Mouse (Mus musculus) C2C12 (cell line): ENCODE measurements around the gene Abhd16a. TPM values are rescaled to one million over a fixed set of nuclear protein-coding genes. Genes with fewer than 3 reads are reported as not detected.

Experiments used
- H3K27me3 ChIP-seq: one replicate; pipeline ENCODE4 v1.6.1; 2011; ENCODE audit not compliant: control insufficient read depth, insufficient read depth, insufficient read length
- H3K36me3 ChIP-seq: one replicate; pipeline ENCODE4 v1.6.1; 2011; ENCODE audit not compliant: control insufficient read depth, insufficient read depth
- H3K4me3 ChIP-seq: one replicate; pipeline ENCODE4 v1.5.1; 2011; ENCODE audit warnings: mild to moderate bottlenecking, control low read depth; ENCODE audit not compliant: poor library complexity, insufficient read depth, severe bottlenecking
- H3K79me2 ChIP-seq: one replicate; pipeline ENCODE4 v1.6.1; 2011; ENCODE audit not compliant: control insufficient read depth, insufficient read depth
- H3K79me3 ChIP-seq: one replicate; pipeline ENCODE4 v1.6.1; 2011; ENCODE audit warnings: low read depth, control low read depth
- H3ac ChIP-seq: one replicate; pipeline ENCODE3; 2011; ENCODE audit warnings: low read depth; ENCODE audit not compliant: control insufficient read depth, insufficient read length
- CEBPB ChIP-seq: IDR thresholded peaks from one replicate; pipeline ENCODE4 v1.6.1; 2011; ENCODE audit warnings: low read depth, mild to moderate bottlenecking, control low read depth, moderate library complexity
- CTCF ChIP-seq: IDR thresholded peaks from one replicate; pipeline ENCODE4 v1.5.1; 2011; ENCODE audit not compliant: control insufficient read depth, insufficient read depth, insufficient read length
- FOSL1 ChIP-seq: IDR thresholded peaks from one replicate; pipeline ENCODE4 v1.8.0; 2011; ENCODE audit warnings: mild to moderate bottlenecking, low read length; ENCODE audit not compliant: poor library complexity, insufficient read depth, severe bottlenecking
- MAX ChIP-seq: IDR thresholded peaks from one replicate; pipeline ENCODE4 v1.6.1; 2011; ENCODE audit warnings: mild to moderate bottlenecking, control low read depth
- MYOD1 ChIP-seq: IDR thresholded peaks from one replicate; pipeline ENCODE4 v1.6.1; 2011; ENCODE audit warnings: low read depth; ENCODE audit not compliant: control insufficient read depth, insufficient read length
- MYOG ChIP-seq: IDR thresholded peaks from one replicate; pipeline ENCODE4 v1.6.1; 2011; ENCODE audit not compliant: control insufficient read depth, insufficient read length; ENCODE audit errors: extremely low read depth
- USF1 ChIP-seq: IDR thresholded peaks from one replicate; pipeline ENCODE4 v1.6.1; 2011; ENCODE audit warnings: low read depth, mild to moderate bottlenecking, control low read depth, moderate library complexity
- polyA plus RNA-seq: library from polyadenylated mRNA; unstranded; fragments of >200 nt; fragmentation: generic; extraction: Trizol; gene quantifications from one replicate; pipeline ENCODE4 v1.2.1, GENCODE M21; 2012; ENCODE audit warnings: missing spikeins

Abhd16a gene
- polyA plus RNA-seq, 1 experiment = 54.0 TPM

- peaks cover 75% of the 10 kb centered on the region for H3K79me2 ChIP-seq
- peak; percentile 36 for TF ChIP-seq MAX
- TF ChIP-seq MYOD1 = peak; percentile 59
- no peak for TF ChIP-seq FOSL1
- TF ChIP-seq USF1 = no peak
- no peaks in the 10 kb centered on the region for H3K27me3 ChIP-seq
- peak overlapping the region; percentile 99 for H3ac ChIP-seq
- H3K79me3 ChIP-seq = peaks cover 41% of the 10 kb centered on the region
- peaks cover 43% of the 10 kb centered on the region for H3K36me3 ChIP-seq
- H3K4me3 ChIP-seq = peak overlapping the region; percentile 82
Measured at GRCm38 (mm10) chr17:35051156-35052086, 37.6 kb upstream of the Abhd16a start.

- Histone ChIP-seq H3K36me3 (peaks cover 52% of the 10 kb centered on the region), H3K79me2 (peaks cover 75% of the 10 kb centered on the region), H3K27me3 (no peaks in the 10 kb centered on the region), H3K4me3 (peak overlapping the region; percentile 82), H3K79me3 (peaks cover 41% of the 10 kb centered on the region), H3ac (peak overlapping the region; percentile 99)
- TF ChIP-seq USF1 (no peak), FOSL1 (no peak), MYOG (no peak), CEBPB (no peak), CTCF (no peak), MAX (no peak), MYOD1 (no peak)
Measured at GRCm38 (mm10) chr17:35052271-35052798, 36.7 kb upstream of the Abhd16a start.

- TF ChIP-seq FOSL1 (no peak), USF1 (no peak), MYOD1 (no peak), CTCF (no peak), CEBPB (no peak), MAX (no peak), MYOG (no peak)
- Histone ChIP-seq H3K79me3 (peaks cover 36% of the 10 kb centered on the region), H3K79me2 (peaks cover 54% of the 10 kb centered on the region), H3K36me3 (peaks cover 73% of the 10 kb centered on the region), H3K4me3 (no peak overlapping the region), H3K27me3 (no peaks in the 10 kb centered on the region), H3ac (no peak overlapping the region)
Measured at GRCm38 (mm10) chr17:35055691-35056495, 33.2 kb upstream of the Abhd16a start.

DNA sequence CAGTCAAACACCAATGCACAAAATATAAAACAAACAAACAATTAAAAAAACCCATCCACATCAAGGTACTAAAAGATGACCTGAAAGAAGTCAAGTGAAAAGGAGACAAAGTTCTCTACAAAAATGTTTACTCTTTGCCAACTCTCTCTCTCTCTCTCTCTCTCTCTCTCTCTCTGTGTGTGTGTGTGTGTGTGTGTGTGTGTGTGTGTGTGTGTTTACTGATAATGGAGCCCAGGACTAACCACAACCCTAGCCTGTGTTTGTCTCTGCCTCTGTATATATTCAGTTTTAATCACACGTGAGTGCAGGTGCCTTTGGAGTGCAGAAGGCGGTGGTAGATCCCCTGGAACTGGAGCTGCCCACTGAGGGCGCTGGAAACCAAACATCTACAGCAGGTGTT lies 32.0 kb upstream of the Abhd16a start:
- TF ChIP-seq FOSL1 = no peak
- TF ChIP-seq MAX = no peak
- no peak for TF ChIP-seq MYOG
- no peak for TF ChIP-seq MYOD1
- TF ChIP-seq USF1 = no peak
- no peak for TF ChIP-seq CEBPB
- H3K27me3 ChIP-seq = no peaks in the 10 kb centered on the region
- H3K36me3 ChIP-seq = peaks cover 81% of the 10 kb centered on the region
- peaks cover 27% of the 10 kb centered on the region for H3K79me3 ChIP-seq
- H3ac ChIP-seq = no peak overlapping the region
- H3K4me3 ChIP-seq = no peak overlapping the region
- peaks cover 42% of the 10 kb centered on the region for H3K79me2 ChIP-seq

DNA sequence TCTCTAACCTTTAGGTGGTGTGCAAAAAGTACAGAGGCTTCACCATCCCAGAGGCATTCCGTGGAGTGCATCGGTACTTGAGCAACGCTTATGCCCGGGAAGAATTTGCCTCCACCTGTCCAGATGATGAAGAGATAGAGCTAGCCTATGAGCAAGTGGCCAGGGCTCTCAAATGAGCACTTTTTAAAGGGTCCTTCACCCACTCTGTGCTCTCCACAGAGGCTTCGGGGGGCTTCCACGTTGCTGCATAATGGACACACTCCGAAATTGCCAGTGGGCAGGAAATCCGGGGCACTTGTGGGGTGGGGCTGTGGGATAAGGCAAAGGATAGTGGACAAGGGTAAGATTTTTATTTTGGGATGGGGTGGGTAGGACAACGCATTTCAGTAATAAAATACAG lies 30.7 kb upstream of the Abhd16a start:
- Histone ChIP-seq H3K4me3 (no peak overlapping the region), H3K36me3 (peaks cover 69% of the 10 kb centered on the region)

More for the DNA sequence above, 30.7 kb upstream of the Abhd16a start:
- no peak overlapping the region for H3ac ChIP-seq
- peaks cover 30% of the 10 kb centered on the region for H3K79me2 ChIP-seq
- H3K79me3 ChIP-seq = peaks cover 15% of the 10 kb centered on the region
- TF ChIP-seq MAX (no peak), MYOD1 (no peak), CTCF (no peak), CEBPB (no peak), MYOG (no peak), FOSL1 (no peak), USF1 (no peak)
- no peaks in the 10 kb centered on the region for H3K27me3 ChIP-seq
